Mouse (Mus musculus): ENCODE measurements around the gene Klhl31.

DNA sequence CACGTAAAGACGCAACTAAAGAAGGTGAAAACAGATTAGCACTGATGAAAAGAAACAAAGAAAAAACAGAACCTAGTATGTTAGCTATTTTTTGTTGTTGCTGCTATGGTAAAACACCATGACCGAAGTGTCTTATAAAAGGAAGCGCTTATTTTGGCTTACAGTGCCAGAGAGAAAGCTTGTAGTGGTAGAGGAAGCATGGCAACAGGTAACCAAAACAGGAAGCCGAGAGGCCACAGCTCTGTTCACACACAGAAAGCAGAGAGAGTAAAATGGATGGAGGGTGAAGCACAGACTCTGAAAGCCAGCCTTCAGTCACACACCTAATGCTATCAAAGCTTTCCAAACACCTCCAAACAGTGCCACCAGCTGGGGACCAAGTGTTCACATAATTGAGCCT lies 34.7 kb downstream of the Klhl31 start:
- TF ChIP-seq CTCF (IDR thresholded peaks at IDR 0.05; ENCODE audit: extremely low read depth, insufficient read depth, insufficient read length, insufficient replicate concordance) (no peak), POLR2A (IDR thresholded peaks at IDR 0.05; ENCODE audit: low read depth, low read length) (no peak)

All from spleen, adult 2 months (tissue).